ENCODE assay signal across 8 mouse cellular contexts in the genomic region with DNA sequence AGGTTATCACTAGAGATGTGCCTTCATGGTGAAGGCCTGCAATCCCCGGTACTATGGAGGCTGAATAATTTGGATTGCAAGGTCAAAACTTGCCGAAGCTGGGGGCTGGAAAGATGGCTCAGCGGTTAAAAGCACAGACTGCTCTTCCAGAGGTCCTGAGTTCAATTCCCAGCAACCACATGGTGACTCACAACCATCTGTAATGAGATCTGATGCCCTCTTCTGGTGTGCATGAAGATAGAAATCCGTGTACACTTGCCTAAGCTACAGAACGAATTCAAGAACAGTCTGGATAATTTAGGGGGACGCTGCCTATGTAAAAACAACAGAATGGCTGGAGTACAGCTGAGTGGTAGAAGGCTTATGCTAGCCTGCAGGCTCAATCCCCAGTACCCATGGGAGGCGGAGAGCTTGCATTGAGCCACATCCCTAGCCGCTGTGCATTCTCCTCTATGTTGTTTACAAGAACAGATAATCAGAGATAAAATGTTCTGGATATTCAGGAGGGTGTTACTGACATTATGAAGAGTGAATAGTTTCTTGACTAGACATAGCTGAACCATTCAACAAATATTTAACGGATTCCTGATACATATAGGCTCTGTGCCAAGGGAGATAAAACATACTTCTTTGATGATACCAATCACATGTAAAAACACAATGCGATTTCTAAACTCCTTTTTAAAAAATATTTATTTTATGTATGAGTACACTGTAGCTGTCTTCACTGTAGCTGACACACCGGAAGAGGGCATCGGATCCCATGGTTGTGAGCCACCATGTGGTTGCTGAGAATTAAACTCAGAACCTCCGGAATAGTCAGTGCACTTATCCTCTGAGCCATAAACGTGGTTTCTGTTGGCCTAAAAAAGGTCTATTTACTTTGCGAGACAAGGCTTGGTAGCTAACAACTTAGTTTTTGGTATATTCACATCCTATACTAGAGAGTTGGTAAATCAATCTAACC. TPM values are rescaled to one million over a fixed set of nuclear protein-coding genes. Genes with fewer than 3 reads are reported as not detected.
A peak's percentile ranks its signal among the peaks of the same experiment; 100 is the strongest.
DNase-seq lines count a peak whose midpoint lies in the region; ATAC-seq and TF ChIP-seq lines count a peak whose summit lies in the region.

No protein-coding gene starts in this region.

- peak overlapping the region; percentile 47 for H3K9ac ChIP-seq in heart, postnatal 0 days (replicated peaks; ENCODE audit: low read depth, low read length)
- no peak overlapping the region; the same call in 1 of the 2 replicates for H3K9ac ChIP-seq in limb, embryonic 11.5 days (ENCODE audit: low read length)
- peak overlapping the region; percentile 37; the same call in 1 of the 2 replicates for H3K9ac ChIP-seq in midbrain, embryonic 15.5 days

- peaks cover 41% of the 10 kb centered on the region for H3K4me1 ChIP-seq in erythroblast, embryonic 14.5 days (ENCODE audit: control insufficient read depth)
- H3K4me1 ChIP-seq in G1E (ENCODE audit: insufficient read depth, low read depth, low read length): peaks cover 38% of the 10 kb centered on the region
- peaks cover 17% of the 10 kb centered on the region for H3K4me1 ChIP-seq in heart, postnatal 0 days (ENCODE audit: control insufficient read depth, insufficient read depth)
- no peaks in the 10 kb centered on the region for H3K4me1 ChIP-seq in limb, embryonic 11.5 days (ENCODE audit: control insufficient read depth, insufficient read depth, low read length)
- peaks cover 25% of the 10 kb centered on the region for H3K4me1 ChIP-seq in midbrain, embryonic 15.5 days

- no peak for ATAC-seq in erythroblast, adult 5-6 weeks (replicated peaks; ENCODE audit: low FRiP score, poor library complexity, severe bottlenecking)
- ATAC-seq in G1E (ENCODE audit: extremely low read depth, insufficient number of reproducible peaks, low FRiP score, poor library complexity, severe bottlenecking): no peak
- no peak for ATAC-seq in heart, postnatal 0 days (ENCODE audit: insufficient read depth, low read depth)
- ATAC-seq in limb, embryonic 11.5 days (ENCODE audit: insufficient number of reproducible peaks, low FRiP score, low TSS enrichment, low read depth): no peak
- ATAC-seq in midbrain, embryonic 15.5 days (replicated peaks): peak; percentile 72

- no peak for TF ChIP-seq EP300 in heart, postnatal 0 days (IDR thresholded peaks at IDR 0.05; ENCODE audit: low read depth)

- 39% methylated on average over 15 of the region's 15 CpGs for WGBS in heart, postnatal 0 days
- WGBS in limb, embryonic 11.5 days: 47% methylated on average over 15 of the region's 15 CpGs
- 46% methylated on average over 15 of the region's 15 CpGs for WGBS in midbrain, embryonic 15.5 days

- peak overlapping the region; percentile 76 for H3K4me2 ChIP-seq in heart, postnatal 0 days (ENCODE audit: low read depth, low read length)
- peak overlapping the region; percentile 48 for H3K4me2 ChIP-seq in limb, embryonic 11.5 days (ENCODE audit: low read depth, severe bottlenecking)
- H3K4me2 ChIP-seq in midbrain, embryonic 15.5 days: peak overlapping the region; percentile 64

- H3K27me3 ChIP-seq in erythroblast, embryonic 14.5 days (ENCODE audit: control insufficient read depth): no peaks in the 10 kb centered on the region
- H3K27me3 ChIP-seq in G1E (ENCODE audit: insufficient read depth, low read length): no peaks in the 10 kb centered on the region
- no peaks in the 10 kb centered on the region for H3K27me3 ChIP-seq in heart, postnatal 0 days (ENCODE audit: control insufficient read depth, insufficient read depth, low read length)
- H3K27me3 ChIP-seq in limb, embryonic 11.5 days (ENCODE audit: control insufficient read depth, insufficient read depth, low read length): no peaks in the 10 kb centered on the region
- no peaks in the 10 kb centered on the region for H3K27me3 ChIP-seq in midbrain, embryonic 15.5 days (replicated peaks)

- H3K4me3 ChIP-seq in erythroblast, embryonic 14.5 days (replicated peaks): peak overlapping the region; percentile 100
- H3K4me3 ChIP-seq in G1E (ENCODE audit: low read depth, low read length): peak overlapping the region; percentile 92
- peak overlapping the region; percentile 89 for H3K4me3 ChIP-seq in heart, postnatal 0 days (ENCODE audit: low read depth, low read length)
- H3K4me3 ChIP-seq in limb, embryonic 11.5 days (ENCODE audit: low read depth, low read length): peak overlapping the region; percentile 60
- peak overlapping the region; percentile 100 for H3K4me3 ChIP-seq in midbrain, embryonic 15.5 days

- TF ChIP-seq CTCF in G1E (IDR thresholded peaks at IDR 0.05; ENCODE audit: low read depth, low read length): no peak
- TF ChIP-seq CTCF in heart, postnatal 0 days (IDR thresholded peaks at IDR 0.05; ENCODE audit: low read depth): peak; percentile 36

- no peaks in the 10 kb centered on the region for H3K9me3 ChIP-seq in erythroblast, embryonic 14.5 days (ENCODE audit: control insufficient read depth, low read length)
- no peaks in the 10 kb centered on the region for H3K9me3 ChIP-seq in G1E (replicated peaks)
- H3K9me3 ChIP-seq in heart, postnatal 0 days (replicated peaks; ENCODE audit: control insufficient read depth, low read length): no peaks in the 10 kb centered on the region
- no peaks in the 10 kb centered on the region for H3K9me3 ChIP-seq in limb, embryonic 11.5 days (ENCODE audit: control insufficient read depth, low read length)
- H3K9me3 ChIP-seq in midbrain, embryonic 15.5 days: no peaks in the 10 kb centered on the region

- H3K27ac ChIP-seq in heart, postnatal 0 days (ENCODE audit: low read depth): peak overlapping the region; percentile 99
- H3K27ac ChIP-seq in limb, embryonic 11.5 days (replicated peaks; ENCODE audit: low read depth, low read length): peak overlapping the region; percentile 59; the same call in 1 of the 2 replicates
- peak overlapping the region; percentile 96 for H3K27ac ChIP-seq in midbrain, embryonic 15.5 days

- DNase-seq in G1E (ENCODE audit: low spot score): no peak
- peak; percentile 71 for DNase-seq in embryo, embryonic 10.5 days (ENCODE audit: low spot score)
- DNase-seq in heart, postnatal 0 days (ENCODE audit: low spot score): peak; percentile 51
- peak; percentile 38 for DNase-seq in limb, embryonic 11.5 days (ENCODE audit: low spot score)
- no peak for DNase-seq in frontal cortex, postnatal 14 days (ENCODE audit: low spot score in 2 of 2)

- H3K36me3 ChIP-seq in erythroblast, embryonic 14.5 days (ENCODE audit: control insufficient read depth): peaks cover 33% of the 10 kb centered on the region
- H3K36me3 ChIP-seq in G1E (replicated peaks): peaks cover 31% of the 10 kb centered on the region
- no peaks in the 10 kb centered on the region for H3K36me3 ChIP-seq in heart, postnatal 0 days (replicated peaks; ENCODE audit: control insufficient read depth, insufficient read depth, low read length)
- 0 out of 2 replicates have a peak, but pooled peaks cover 2% of the 10 kb centered on the region for H3K36me3 ChIP-seq in limb, embryonic 11.5 days (ENCODE audit: control insufficient read depth, insufficient read depth, low read length)
- no peaks in the 10 kb centered on the region for H3K36me3 ChIP-seq in midbrain, embryonic 15.5 days (replicated peaks)

RNA-seq across cellular contexts. Expression of gene Asxl2, which starts 1.0 kb away (rescaled TPM):
- 0.64 and 1.1 TPM in 2 replicates for polyA plus RNA-seq in erythroblast, embryonic 14.5 days (2012)
- total RNA-seq in erythroblast, adult 5-6 weeks (2015; ENCODE audit: low replicate concordance): 21.9 and 23.0 TPM in 2 replicates
- total RNA-seq in erythroblast, adult 5-6 weeks (2017; ENCODE audit: low replicate concordance): 25.2 and 36.8 TPM in 2 replicates
- 82.5 and 91.9 TPM in 2 replicates for total RNA-seq in G1E (2014; fragmentation: Nextera tagmentation)
- total RNA-seq in G1E (2017): 36.5 and 47.5 TPM in 2 replicates
- polyA plus RNA-seq in G1E (2012): 10.6 and 13.6 TPM in 2 replicates
- 16.1 and 17.5 TPM in 2 replicates for total RNA-seq in heart, postnatal 0 days (2014; rRNA removed; ENCODE audit: low replicate concordance)
- polyA plus RNA-seq in heart, postnatal 0 days (2015; fragmentation: Nextera tagmentation; extraction: Ambion mirVana): 8.6 and 9.5 TPM in 2 replicates
- polyA plus RNA-seq in limb, embryonic 11.5 days (2014; fragmentation: Nextera tagmentation; extraction: Ambion mirVana): 18.0 and 19.0 TPM in 2 replicates
- 13.9 and 16.8 TPM in 2 replicates for polyA plus RNA-seq in midbrain, embryonic 15.5 days (2015; fragmentation: Nextera tagmentation; extraction: Ambion mirVana)

Comparison
In these comparisons a context has a peak if more than half of its experiments do, and no peak if none do; other contexts are left out.
1. DNase-seq: peak in embryo, embryonic 10.5 days (single experiment), heart, postnatal 0 days (single experiment) and limb, embryonic 11.5 days (single experiment); none in G1E (single experiment) and frontal cortex, postnatal 14 days (0 of 2).
2. Peak in every context shown above with its lines, with median percentiles within 50 percentile points of each other: H3K4me3 ChIP-seq, H3K27ac ChIP-seq and H3K4me2 ChIP-seq.